Mouse (Mus musculus) CH12.LX (cell line): ENCODE results near the gene Fgfr3. TPM values are rescaled to one million over a fixed set of nuclear protein-coding genes. Genes with fewer than 3 reads are reported as not detected.

Experiments used
- DNase-seq: peaks from one replicate; pipeline ENCODE4 v3.0.0-alpha.2; 2013; ENCODE audit errors: extremely low read depth
- H3K27ac ChIP-seq: 2 replicates; pipeline ENCODE4 v1.5.1; 2012; ENCODE audit warnings: low read depth, mild to moderate bottlenecking, control low read depth, moderate library complexity; ENCODE audit not compliant: insufficient read depth
- H3K27me3 ChIP-seq: replicated peaks from 2 replicates; pipeline ENCODE3; 2012; ENCODE audit warnings: inconsistent platforms
- H3K36me3 ChIP-seq, 2 experiments: replicated peaks in 1 of 2; 2 replicates each; pipeline versions ENCODE3 to v1.6.1; 2012; ENCODE audit warnings: inconsistent platforms in 1 of 2, low read length in 1 of 2, mild to moderate bottlenecking in 1 of 2, mixed read lengths in 1 of 2, moderate library complexity in 1 of 2; ENCODE audit not compliant: control insufficient read depth in 1 of 2, insufficient read depth in 1 of 2
- H3K4me1 ChIP-seq, 2 experiments: 2 replicates each; pipeline ENCODE4 v1.6.1; 2012; ENCODE audit warnings: inconsistent platforms in 1 of 2, moderate library complexity in 1 of 2; ENCODE audit not compliant: insufficient read depth in 2 of 2, control insufficient read depth in 1 of 2
- H3K4me2 ChIP-seq: 2 replicates; pipeline ENCODE4 v1.6.1; 2012; ENCODE audit warnings: low read depth, mild to moderate bottlenecking, control low read depth; ENCODE audit not compliant: poor library complexity, insufficient read depth, severe bottlenecking
- H3K4me3 ChIP-seq, 3 experiments: fragments of 150-350 bp in 1 of 3; sonication (generic) in 1 of 3; replicated peaks in 1 of 3; 2 replicates each; pipeline versions ENCODE3 to v1.5.1; 2011 to 2012; ENCODE audit warnings: low read depth in 2 of 3, low read length in 2 of 3, mild to moderate bottlenecking in 2 of 3, moderate library complexity in 2 of 3, control low read depth in 1 of 3, improper control_type of control experiment in 1 of 3, inconsistent platforms in 1 of 3, mixed read lengths in 1 of 3; ENCODE audit not compliant: poor library complexity in 1 of 3
- H3K79me2 ChIP-seq: replicated peaks from 2 replicates; pipeline ENCODE4 v1.6.1; 2012; ENCODE audit warnings: mild to moderate bottlenecking, moderate library complexity; ENCODE audit not compliant: control insufficient read depth, poor library complexity, insufficient read depth, severe bottlenecking; ENCODE audit errors: extremely low read depth
- H3K9ac ChIP-seq: 2 replicates; pipeline ENCODE4 v1.6.1; 2012; ENCODE audit warnings: low read depth, mild to moderate bottlenecking, control low read depth, moderate library complexity; ENCODE audit not compliant: insufficient read depth
- H3K9me3 ChIP-seq: replicated peaks from 2 replicates; pipeline ENCODE3; 2012; ENCODE audit warnings: low read length, inconsistent platforms, mixed read lengths
- BHLHE40 ChIP-seq: IDR thresholded peaks from 2 replicates; pipeline ENCODE4 v1.6.1; 2011; ENCODE audit warnings: mild to moderate bottlenecking, low read depth, low read length, improper control_type of control experiment
- CHD1 ChIP-seq: IDR thresholded peaks from 2 replicates; pipeline ENCODE4 v1.6.1; 2012; ENCODE audit warnings: low read depth, low read length, improper control_type of control experiment, inconsistent platforms
- CHD2 ChIP-seq: IDR thresholded peaks from 2 replicates; pipeline ENCODE4 v1.6.1; 2011; ENCODE audit warnings: low read length, improper control_type of control experiment
- CTCF ChIP-seq, 2 experiments: IDR thresholded peaks in 1 of 2; conservative IDR thresholded peaks in 1 of 2; 2 replicates each; pipeline ENCODE4 v1.5.1; 2011 to 2012; ENCODE audit warnings: low read depth in 2 of 2, low read length in 2 of 2, improper control_type of control experiment in 1 of 2, inconsistent platforms in 1 of 2, mild to moderate bottlenecking in 1 of 2, moderate library complexity in 1 of 2
- ELF1 ChIP-seq: IDR thresholded peaks from 2 replicates; pipeline ENCODE4 v1.6.1; 2014; ENCODE audit warnings: low read depth, mild to moderate bottlenecking, inconsistent platforms, low read length, improper control_type of control experiment
- EP300 ChIP-seq: IDR thresholded peaks from 2 replicates; pipeline ENCODE4 v1.6.1; 2011; ENCODE audit warnings: low read length, improper control_type of control experiment
- IRF4 ChIP-seq: IDR thresholded peaks from 2 replicates; pipeline ENCODE4 v1.6.1; 2014; ENCODE audit warnings: low read depth, mild to moderate bottlenecking, inconsistent platforms, low read length, improper control_type of control experiment
- JUN ChIP-seq: IDR thresholded peaks from 2 replicates; pipeline ENCODE4 v1.6.1; 2011; ENCODE audit warnings: low read depth, mild to moderate bottlenecking, low read length, improper control_type of control experiment, moderate library complexity; ENCODE audit not compliant: insufficient read depth
- JUND ChIP-seq: conservative IDR thresholded peaks from 2 replicates; pipeline ENCODE4 v1.6.1; 2011; ENCODE audit warnings: low read depth, low read length, improper control_type of control experiment
- KAT2A ChIP-seq: IDR thresholded peaks from 2 replicates; pipeline ENCODE4 v1.6.1; 2012; ENCODE audit warnings: low read length, improper control_type of control experiment, inconsistent platforms; ENCODE audit not compliant: insufficient replicate concordance
- MAX ChIP-seq: IDR thresholded peaks from 2 replicates; pipeline ENCODE4 v1.6.1; 2011; ENCODE audit warnings: low read length, improper control_type of control experiment
- MAZ ChIP-seq: IDR thresholded peaks from 2 replicates; pipeline ENCODE4 v1.6.1; 2012; ENCODE audit warnings: low read depth, mild to moderate bottlenecking, inconsistent platforms, low read length, improper control_type of control experiment, moderate library complexity
- MXI1 ChIP-seq: IDR thresholded peaks from 2 replicates; pipeline ENCODE4 v1.6.1; 2011; ENCODE audit warnings: mild to moderate bottlenecking, low read depth, low read length, improper control_type of control experiment
- NRF1 ChIP-seq: IDR thresholded peaks from 2 replicates; pipeline ENCODE4 v1.6.1; 2014; ENCODE audit warnings: low read depth, mild to moderate bottlenecking, inconsistent platforms, low read length, improper control_type of control experiment, moderate library complexity
- PAX5 ChIP-seq: IDR thresholded peaks from 2 replicates; pipeline ENCODE4 v1.6.1; 2012; ENCODE audit warnings: low read length, inconsistent platforms, mixed read lengths
- POLR2A ChIP-seq: IDR thresholded peaks from 2 replicates; pipeline ENCODE4 v1.6.1; 2011; ENCODE audit warnings: low read depth, mild to moderate bottlenecking, improper control_type of control experiment, low read length
- POLR2AphosphoS2 ChIP-seq: IDR thresholded peaks from 2 replicates; pipeline ENCODE4 v1.6.1; 2011; ENCODE audit warnings: low read depth, low read length, improper control_type of control experiment
- RCOR1 ChIP-seq: conservative IDR thresholded peaks from 2 replicates; pipeline ENCODE4 v1.6.1; 2012; ENCODE audit warnings: low read depth, mild to moderate bottlenecking, inconsistent platforms, low read length, improper control_type of control experiment
- TBP ChIP-seq: conservative IDR thresholded peaks from 2 replicates; pipeline ENCODE4 v1.6.1; 2011; ENCODE audit warnings: low read depth, low read length, improper control_type of control experiment
- TCF12 ChIP-seq: IDR thresholded peaks from 2 replicates; pipeline ENCODE4 v1.6.1; 2014; ENCODE audit warnings: low read depth, mild to moderate bottlenecking, inconsistent platforms, low read length, improper control_type of control experiment
- USF2 ChIP-seq: conservative IDR thresholded peaks from 2 replicates; pipeline ENCODE4 v1.6.1; 2011; ENCODE audit warnings: low read depth, low read length, improper control_type of control experiment
- ZC3H11A ChIP-seq: IDR thresholded peaks from 2 replicates; pipeline ENCODE4 v1.6.1; 2012; ENCODE audit warnings: low read depth, mild to moderate bottlenecking, inconsistent platforms, low read length, improper control_type of control experiment
- ZNF384 ChIP-seq: IDR thresholded peaks from 2 replicates; pipeline ENCODE4 v1.6.1; 2012; ENCODE audit warnings: low read depth, low read length, improper control_type of control experiment, inconsistent platforms
- dilution Hi-C: fragments of 300-500 bp; cut with MboI; formaldehyde crosslinking; loops from 2 replicates; pipeline ENCODE4 v1.14.3; 2020; ENCODE audit warnings: low sequenced_read_pairs; ENCODE audit not compliant: extremely low pct_unique_long_range_greater_than_20kb, extremely low pct_ligation_motif_present
- in situ Hi-C: fragments of 300-500 bp; cut with MboI; formaldehyde crosslinking; loops from 3 replicates; pipeline ENCODE4 v1.14.3; 2019; ENCODE audit warnings: low sequenced_read_pairs, low pct_ligation_motif_present, low pct_unique_long_range_greater_than_20kb, mixed read lengths
- polyA plus RNA-seq: library from polyadenylated mRNA; unstranded; fragments of >175 nt; gene quantifications from 2 replicates; pipeline ENCODE4 v1.2.1, GENCODE M21; 2012; ENCODE audit warnings: low read depth; ENCODE audit not compliant: insufficient read length
- total RNA-seq, 2 experiments: library from RNA; depleted of rRNA; stranded (reverse); fragments of 300-350 nt in 1 of 2; fragments of >200 nt in 1 of 2; gene quantifications; 2 replicates each; pipeline ENCODE4 v1.2.3; 2012 to 2014

The Fgfr3 gene
- 0.76 and 1.2 TPM in 2 replicates for total RNA-seq (2012; rRNA removed)
- total RNA-seq (2014; rRNA removed): 0.12 and 0.19 TPM in 2 replicates
- 0.23 and 0.35 TPM in 2 replicates for polyA plus RNA-seq

DNA sequence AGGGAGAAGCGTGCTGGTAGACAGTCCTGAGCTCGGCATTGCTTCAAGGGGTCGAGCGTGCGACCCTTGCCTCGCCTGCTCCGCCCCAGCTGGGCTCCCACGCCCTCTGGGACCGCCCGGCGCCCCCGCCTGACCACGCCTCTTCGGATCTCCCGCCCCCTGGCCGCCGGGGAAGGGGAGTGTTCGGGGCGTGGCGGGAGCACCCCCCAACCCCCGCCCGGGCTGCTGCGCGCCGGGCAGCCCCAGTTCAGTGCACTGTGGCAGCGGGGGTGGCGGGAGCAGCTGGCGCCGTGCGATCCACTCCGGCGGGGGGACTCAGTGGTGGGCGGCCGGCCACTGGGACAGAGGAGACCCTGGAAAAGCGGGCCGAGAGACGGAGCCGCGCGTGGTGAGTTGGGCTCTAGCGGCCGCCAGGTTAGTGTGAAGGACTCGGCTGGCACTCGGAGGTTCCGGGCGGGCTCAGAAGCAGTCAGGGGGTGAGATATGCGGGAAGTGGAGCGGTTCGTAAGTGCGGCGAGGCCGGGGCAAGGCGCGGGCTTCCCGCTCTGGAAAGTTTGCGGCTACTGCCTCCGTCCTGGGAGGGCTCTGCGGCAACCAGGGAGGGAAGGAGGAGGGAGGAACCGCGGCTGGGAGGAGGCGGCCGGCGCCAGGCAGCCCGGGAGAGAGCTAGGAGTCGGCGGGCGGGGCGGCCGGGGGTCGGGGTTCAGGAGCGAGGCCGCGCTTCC, at the start of gene Fgfr3:
TSS of gene Fgfr3 (plus strand) at position 134 of the 725 bp plus-strand sequence.
- dilution Hi-C loops: no loop called here
- Histone ChIP-seq H3K36me3 (no peaks in the 10 kb centered on the region), H3K4me3 (peak within 1 kb of the TSS; percentile 32 to 50 (median 39)), H3K79me2 (no peaks in the 10 kb centered on the region), H3K27ac (no peak within 1 kb of the TSS), H3K27me3 (peaks cover 81% of the 10 kb centered on the region)
- in situ Hi-C loops: no loop called here
- no peak for TF ChIP-seq ZC3H11A
- no peak for TF ChIP-seq EP300
- TF ChIP-seq JUND: no peak
- TF ChIP-seq TBP: no peak
- no peak for TF ChIP-seq USF2
- TF ChIP-seq KAT2A: no peak
- no peak for TF ChIP-seq RCOR1
- TF ChIP-seq MAX: no peak
- no peak for TF ChIP-seq MAZ
- no peak for TF ChIP-seq NRF1
- no peak for TF ChIP-seq CHD2
- no peak for TF ChIP-seq PAX5
- TF ChIP-seq POLR2AphosphoS2: no peak
- peak; percentile 35; the same call in 1 of the 2 replicates for TF ChIP-seq TCF12
- no peak for TF ChIP-seq CTCF (conservative IDR thresholded peaks at IDR 0.05 in 1 of 2, IDR thresholded peaks at IDR 0.05 in 1 of 2; ENCODE audit: low read depth in 2 of 2, low read length in 2 of 2)
- TF ChIP-seq IRF4: no peak
- TF ChIP-seq CHD1: no peak
- TF ChIP-seq ZNF384: no peak
- TF ChIP-seq BHLHE40: no peak
- peak; percentile 27; the same call in 1 of the 2 replicates for TF ChIP-seq POLR2A
- TF ChIP-seq MXI1: no peak; the same call in 1 of the 2 replicates
- no peak for TF ChIP-seq JUN
- peak; percentile 8; the same call in 1 of the 2 replicates for TF ChIP-seq ELF1
- TF ChIP-seq, all 38 proteins: peak for 3
- H3K4me2 ChIP-seq: peak within 1 kb of the TSS; percentile 79
- DNase-seq: no peak
- peaks cover 15% of the 10 kb centered on the region for H3K9me3 ChIP-seq
- peaks cover 0 to 28% of the 10 kb centered on the region in 2 experiments; a peak in 2 of 4 replicates for H3K4me1 ChIP-seq
- H3K9ac ChIP-seq: peak within 1 kb of the TSS; percentile 22
